Mouse (Mus musculus): ENCODE measurements at regions not wholly inside any gene's neighbourhood (a gene's known extent, or its start where the extent isn't known, plus 50 kb on each side); places are given as distances from the start of the nearest gene placed in this dataset.

DNA sequence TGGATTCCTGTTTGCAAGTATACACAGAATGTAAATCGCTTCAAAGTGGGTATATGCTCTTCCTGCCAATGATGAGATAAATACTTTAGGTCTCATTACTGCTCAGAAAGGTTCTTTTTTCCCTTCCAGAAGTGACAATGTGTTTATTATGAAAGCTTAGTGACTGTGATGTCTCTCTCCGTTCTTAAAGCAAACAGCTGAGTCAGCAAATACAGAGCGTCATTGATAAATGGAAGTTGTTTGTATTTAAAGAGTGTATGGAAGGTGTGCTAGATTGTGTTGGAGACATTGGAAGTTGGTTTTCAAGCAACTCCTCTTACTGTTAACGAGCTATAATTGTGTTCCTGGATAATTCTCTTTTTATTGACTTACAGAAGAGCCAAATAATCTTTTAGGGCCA, 408.0 kb downstream of the Prr30 start:
- H3K4me1 ChIP-seq (ENCODE audit: control insufficient read depth, insufficient read depth, insufficient read length, low read length) = no peaks in the 10 kb centered on the region
- no peak overlapping the region for H3K4me3 ChIP-seq (ENCODE audit: insufficient read depth, low read depth, low read length)
- no peak overlapping the region for H3K27ac ChIP-seq (replicated peaks; ENCODE audit: low read depth, low read length)

DNA sequence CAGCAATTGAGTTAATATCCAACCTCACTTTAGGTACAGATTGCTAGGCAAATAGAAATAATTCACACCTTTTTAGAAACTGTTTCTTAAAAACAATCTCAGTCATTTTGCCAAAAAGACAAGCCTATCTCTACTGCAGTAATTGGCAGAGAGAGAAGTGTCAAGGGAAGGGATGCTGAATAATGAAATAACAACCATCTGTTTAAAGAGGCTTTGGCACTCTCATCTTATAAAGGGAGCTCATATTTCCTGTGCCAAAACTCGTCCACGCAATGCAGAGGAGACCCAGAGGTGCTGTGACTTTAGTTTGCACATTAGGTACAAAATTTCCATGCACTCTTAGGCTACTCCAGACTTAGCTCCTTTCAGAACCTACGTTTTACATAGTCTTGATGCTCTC, 418.2 kb downstream of the Prr30 start:
- H3K27ac ChIP-seq (replicated peaks; ENCODE audit: low read depth, low read length) = no peak overlapping the region
- no peaks in the 10 kb centered on the region for H3K4me1 ChIP-seq (ENCODE audit: control insufficient read depth, insufficient read depth, insufficient read length, low read length)
- H3K4me3 ChIP-seq (ENCODE audit: insufficient read depth, low read depth, low read length) = no peak overlapping the region

DNA sequence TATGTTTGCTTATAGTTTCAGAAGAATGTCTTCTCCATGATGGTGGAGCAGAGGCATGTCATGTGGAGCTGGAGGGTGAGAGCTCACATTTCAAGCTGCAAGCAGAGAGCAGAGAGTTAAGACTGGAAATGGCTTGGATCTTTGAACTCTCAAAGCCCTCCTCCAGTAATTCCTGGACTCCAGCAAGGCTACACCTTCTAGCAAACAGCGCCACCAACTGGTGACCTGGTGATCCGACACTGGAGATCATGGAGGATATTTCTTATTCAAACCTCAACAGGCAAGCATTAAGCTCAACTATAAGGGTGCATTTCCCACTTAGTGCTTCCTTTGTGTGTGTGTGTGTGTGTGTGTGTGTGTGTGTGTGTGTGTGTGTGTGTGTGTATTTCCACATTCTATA, 446.2 kb downstream of the Prr30 start:
- H3K4me3 ChIP-seq (ENCODE audit: insufficient read depth, low read depth, low read length) = no peak overlapping the region
- H3K4me1 ChIP-seq (ENCODE audit: control insufficient read depth, insufficient read depth, insufficient read length, low read length) = peaks cover 6% of the 10 kb centered on the region; the same call in 1 of the 2 replicates
- no peak overlapping the region for H3K27ac ChIP-seq (replicated peaks; ENCODE audit: low read depth, low read length)

DNA sequence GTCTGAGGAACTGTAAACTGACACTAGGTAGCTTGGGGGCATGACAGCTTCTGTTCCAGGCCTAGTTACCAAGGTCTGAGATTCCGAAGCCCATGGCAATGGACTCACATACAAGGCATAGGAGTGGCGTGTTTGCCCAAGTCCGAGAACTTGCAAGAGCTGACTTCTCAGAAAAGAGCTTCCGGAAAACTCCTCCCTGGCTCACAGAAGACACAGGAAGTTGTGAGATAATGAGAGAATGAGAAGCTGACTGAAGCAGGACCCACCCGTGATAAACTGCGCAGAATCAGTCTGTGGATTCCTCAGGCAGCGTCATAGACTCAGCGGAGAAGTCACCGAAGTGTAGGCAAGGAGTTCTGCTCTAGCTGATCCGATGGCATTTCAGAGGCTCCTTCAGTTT, 447.4 kb downstream of the Prr30 start:
- H3K4me1 ChIP-seq (ENCODE audit: control insufficient read depth, insufficient read depth, insufficient read length, low read length) = peaks cover 6% of the 10 kb centered on the region; the same call in 1 of the 2 replicates
- H3K27ac ChIP-seq (replicated peaks; ENCODE audit: low read depth, low read length) = no peak overlapping the region
- no peak overlapping the region for H3K4me3 ChIP-seq (ENCODE audit: insufficient read depth, low read depth, low read length)

DNA sequence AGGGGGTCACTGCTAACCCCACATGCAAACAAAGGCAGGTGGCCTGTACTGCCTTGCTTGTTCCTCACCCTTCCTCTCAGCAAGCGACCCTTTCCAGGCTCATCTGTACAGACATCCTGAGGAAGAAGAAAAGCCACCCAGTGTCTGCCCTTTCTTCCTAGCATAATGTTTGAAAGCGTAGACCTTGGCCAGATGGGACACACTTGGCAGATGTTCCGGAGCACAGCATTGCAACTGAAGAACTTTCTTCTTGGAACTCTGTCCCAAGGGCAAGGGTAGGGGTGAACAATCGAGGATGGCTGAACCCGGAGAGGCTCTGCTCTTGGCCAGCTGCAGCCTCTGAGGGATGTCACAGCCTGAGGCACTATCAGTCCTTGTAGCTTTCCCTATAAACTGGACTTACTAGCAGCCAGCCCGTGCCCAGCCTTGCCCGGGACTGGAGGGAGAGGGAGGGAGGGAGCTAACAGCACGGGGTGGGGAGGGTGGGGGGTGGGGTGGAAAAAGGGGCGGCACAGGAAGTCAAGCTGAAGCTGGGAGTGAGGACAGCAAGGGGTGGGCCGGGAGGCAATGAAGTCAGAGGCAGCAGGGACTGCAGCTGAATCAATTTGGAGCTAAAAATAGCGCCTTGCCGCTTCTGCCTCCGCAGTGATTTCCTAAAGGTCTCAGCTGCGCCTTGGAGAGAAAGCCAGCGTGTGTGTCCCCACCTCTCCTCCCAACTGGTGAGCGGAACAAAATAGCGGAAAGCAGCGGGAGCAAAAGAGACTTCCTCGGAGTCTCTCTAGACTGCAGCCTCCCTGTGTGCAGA, 450.2 kb downstream of the Prr30 start:
- Histone ChIP-seq H3K4me3 (ENCODE audit: insufficient read depth, low read depth, low read length) (peak overlapping the region; percentile 34), H3K27ac (replicated peaks; ENCODE audit: low read depth, low read length) (peak overlapping the region; percentile 66), H3K4me1 (ENCODE audit: control insufficient read depth, insufficient read depth, insufficient read length, low read length) (peaks cover 6% of the 10 kb centered on the region; the same call in 1 of the 2 replicates)

DNA sequence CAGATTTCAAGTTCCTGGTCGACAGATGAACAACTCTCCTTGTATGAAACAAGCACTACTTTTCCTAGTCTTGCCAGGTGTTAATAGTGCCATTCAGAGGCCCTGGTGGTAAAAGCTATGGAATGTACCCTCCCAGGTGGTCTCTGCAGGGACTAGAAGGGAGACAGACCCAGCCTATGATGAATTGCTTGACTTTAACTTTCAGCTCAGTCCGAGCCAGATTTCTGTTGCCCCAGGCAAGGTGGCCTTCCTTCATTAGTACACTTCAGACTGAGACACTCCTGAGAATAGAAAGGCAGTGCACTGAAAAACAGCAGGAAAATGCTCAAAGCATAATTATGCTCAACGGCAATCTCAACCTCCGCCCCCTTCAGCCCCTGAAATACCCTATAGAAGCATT, 450.8 kb upstream of the Klf12 start:
- Histone ChIP-seq H3K27ac (replicated peaks; ENCODE audit: low read depth, low read length) (no peak overlapping the region), H3K4me3 (ENCODE audit: insufficient read depth, low read depth, low read length) (no peak overlapping the region), H3K4me1 (ENCODE audit: control insufficient read depth, insufficient read depth, insufficient read length, low read length) (no peaks in the 10 kb centered on the region)

DNA sequence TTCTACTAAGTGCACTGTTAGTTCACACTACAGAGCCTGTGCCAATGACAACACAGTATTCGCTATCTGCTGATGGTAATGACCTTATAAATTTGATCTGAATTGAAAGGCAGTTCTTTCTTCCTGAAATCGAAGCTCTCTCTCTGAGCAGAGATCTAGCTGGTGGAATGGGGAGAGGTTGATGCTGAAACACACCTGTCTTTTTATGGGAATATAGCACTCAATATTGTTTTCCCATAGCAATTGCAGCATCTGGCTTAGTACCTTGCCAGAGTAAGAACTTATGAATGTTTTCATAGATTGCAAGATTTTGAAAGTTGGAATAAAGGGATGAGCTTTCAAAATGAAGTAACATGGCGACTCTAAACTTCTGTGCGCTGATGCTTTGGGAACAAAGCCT, 444.0 kb upstream of the Klf12 start:
- no peak overlapping the region for H3K4me3 ChIP-seq (ENCODE audit: insufficient read depth, low read depth, low read length)
- no peak overlapping the region for H3K27ac ChIP-seq (replicated peaks; ENCODE audit: low read depth, low read length)
- H3K4me1 ChIP-seq (ENCODE audit: control insufficient read depth, insufficient read depth, insufficient read length, low read length) = no peaks in the 10 kb centered on the region

DNA sequence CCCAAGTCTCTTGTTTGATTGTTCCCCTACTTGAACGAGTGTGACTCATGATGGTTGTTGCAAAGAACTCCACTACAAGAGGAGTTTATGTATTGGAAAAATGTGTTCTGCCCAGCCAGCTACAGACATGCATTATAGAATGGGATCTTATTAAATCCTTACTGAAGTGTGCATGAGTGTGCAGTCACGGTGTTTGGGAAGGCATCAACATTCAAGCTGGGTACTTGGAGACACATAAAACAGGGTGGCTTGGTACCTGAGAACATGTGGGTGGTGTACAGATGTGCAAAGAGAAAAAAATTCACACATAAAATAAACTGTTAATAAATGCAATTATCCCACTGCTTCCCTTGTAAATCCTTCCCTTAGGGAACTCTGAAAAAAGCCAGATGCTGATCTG, 443.2 kb upstream of the Klf12 start:
- no peak overlapping the region for H3K4me3 ChIP-seq (ENCODE audit: insufficient read depth, low read depth, low read length)
- H3K4me1 ChIP-seq (ENCODE audit: control insufficient read depth, insufficient read depth, insufficient read length, low read length) = no peaks in the 10 kb centered on the region
- no peak overlapping the region for H3K27ac ChIP-seq (replicated peaks; ENCODE audit: low read depth, low read length)

DNA sequence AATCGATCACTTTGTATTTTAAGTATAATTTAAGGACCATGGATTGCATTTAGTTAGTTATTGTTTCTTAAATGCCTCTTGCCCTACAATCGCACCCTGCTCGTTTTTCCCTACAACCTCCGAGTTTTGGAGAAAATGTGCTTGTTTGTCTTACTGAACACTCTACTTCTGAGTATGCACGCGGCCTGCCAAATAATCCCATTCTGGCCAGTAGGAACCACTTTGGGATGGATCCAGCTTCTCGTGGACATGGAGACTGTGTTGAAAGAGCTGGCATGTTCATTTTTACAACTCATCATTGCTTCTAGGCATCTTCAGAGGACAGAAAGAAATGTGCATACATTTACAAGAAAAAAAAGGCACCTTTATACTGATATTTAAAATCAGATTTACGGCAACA, 440.5 kb upstream of the Klf12 start:
- Histone ChIP-seq H3K4me1 (ENCODE audit: control insufficient read depth, insufficient read depth, insufficient read length, low read length) (no peaks in the 10 kb centered on the region), H3K27ac (replicated peaks; ENCODE audit: low read depth, low read length) (no peak overlapping the region), H3K4me3 (ENCODE audit: insufficient read depth, low read depth, low read length) (no peak overlapping the region)

DNA sequence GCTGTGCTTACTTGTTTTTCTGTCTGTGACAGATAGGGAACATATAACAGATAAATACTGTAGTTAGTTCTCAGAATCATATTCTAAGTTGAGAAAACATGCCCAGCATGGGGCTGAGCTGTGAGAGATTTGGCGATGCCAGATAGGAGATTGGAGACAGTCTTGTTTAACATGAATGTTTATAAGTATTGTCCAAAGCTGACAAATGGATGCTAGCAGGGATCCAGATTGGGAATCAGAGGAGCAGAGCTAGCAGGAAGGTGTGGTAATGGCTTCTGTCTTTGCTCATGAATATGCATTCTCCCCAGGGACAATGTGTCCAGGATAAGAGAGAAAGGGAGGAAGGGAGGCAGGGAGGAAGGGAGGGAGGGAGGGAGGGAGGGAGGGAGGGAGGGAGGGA, 436.2 kb upstream of the Klf12 start:
- Histone ChIP-seq H3K4me1 (ENCODE audit: control insufficient read depth, insufficient read depth, insufficient read length, low read length) (no peaks in the 10 kb centered on the region), H3K4me3 (ENCODE audit: insufficient read depth, low read depth, low read length) (no peak overlapping the region), H3K27ac (replicated peaks; ENCODE audit: low read depth, low read length) (no peak overlapping the region)

DNA sequence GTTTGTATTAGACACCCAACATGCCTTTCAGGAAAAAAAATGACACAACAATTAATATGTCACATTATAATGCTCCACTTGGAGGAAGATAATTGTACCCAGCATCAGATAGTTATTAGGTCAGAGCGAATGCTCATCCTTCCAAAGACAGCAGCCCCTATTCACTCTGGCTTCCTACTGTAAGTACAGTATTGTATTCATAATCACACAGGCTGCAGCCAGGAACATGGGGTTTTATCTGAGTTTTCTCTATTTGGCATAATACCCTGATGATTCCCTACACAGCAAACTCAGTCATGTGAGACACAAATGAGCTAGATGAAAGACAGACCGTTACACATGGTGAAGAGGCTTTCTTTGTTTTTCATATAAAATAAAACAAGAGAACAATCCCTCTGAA, 430.5 kb upstream of the Klf12 start:
- Histone ChIP-seq H3K27ac (replicated peaks; ENCODE audit: low read depth, low read length) (no peak overlapping the region), H3K4me3 (ENCODE audit: insufficient read depth, low read depth, low read length) (no peak overlapping the region), H3K4me1 (ENCODE audit: control insufficient read depth, insufficient read depth, insufficient read length, low read length) (no peaks in the 10 kb centered on the region)

DNA sequence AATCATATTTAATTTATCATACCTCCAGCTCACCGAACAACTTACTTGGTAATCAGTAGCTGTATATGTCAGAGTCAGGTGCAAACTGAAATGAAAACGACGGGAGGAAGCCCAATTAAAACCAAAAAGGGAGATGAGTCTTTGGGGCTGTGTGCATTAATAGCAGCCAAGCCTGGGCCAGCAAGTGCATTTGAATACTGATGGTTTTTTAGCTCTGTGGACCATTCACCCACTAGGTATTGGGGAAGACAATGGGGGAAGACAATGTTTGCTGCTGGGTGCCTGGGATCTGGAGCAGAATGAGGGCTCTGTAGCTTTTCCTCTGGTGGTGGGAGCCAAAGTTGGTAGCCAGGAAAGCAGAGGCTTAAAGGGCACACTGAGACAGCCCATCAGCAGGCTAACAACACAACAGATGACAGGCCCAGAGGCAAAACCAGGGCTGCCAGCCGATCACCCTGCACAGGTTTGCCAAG, 429.6 kb upstream of the Klf12 start:
- Histone ChIP-seq H3K27ac (replicated peaks; ENCODE audit: low read depth, low read length) (no peak overlapping the region), H3K4me3 (ENCODE audit: insufficient read depth, low read depth, low read length) (no peak overlapping the region)

DNA sequence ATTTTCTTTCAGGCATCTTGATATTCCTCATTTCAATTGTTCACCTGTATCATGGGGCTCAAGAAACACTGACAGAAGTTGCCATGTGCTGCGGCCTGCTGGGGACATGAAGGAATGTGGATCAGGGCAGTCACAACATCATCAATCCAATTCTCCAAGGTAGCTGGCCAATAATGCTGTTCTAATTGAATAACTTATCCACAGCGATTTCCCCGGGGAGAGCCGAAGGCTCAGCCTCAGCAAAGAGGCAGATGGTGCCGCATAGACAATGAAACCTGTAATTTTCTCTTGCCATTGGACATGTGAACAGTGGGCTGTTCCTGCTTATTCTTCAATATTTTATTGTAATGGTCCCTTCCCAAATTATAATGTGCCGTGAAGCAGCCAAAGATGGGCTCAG, 429.1 kb upstream of the Klf12 start:
- Histone ChIP-seq H3K4me3 (ENCODE audit: insufficient read depth, low read depth, low read length) (no peak overlapping the region), H3K27ac (replicated peaks; ENCODE audit: low read depth, low read length) (no peak overlapping the region), H3K4me1 (ENCODE audit: control insufficient read depth, insufficient read depth, insufficient read length, low read length) (no peaks in the 10 kb centered on the region)

More for the DNA sequence above, 429.6 kb upstream of the Klf12 start:
- H3K4me1 ChIP-seq (ENCODE audit: control insufficient read depth, insufficient read depth, insufficient read length, low read length) = no peaks in the 10 kb centered on the region

DNA sequence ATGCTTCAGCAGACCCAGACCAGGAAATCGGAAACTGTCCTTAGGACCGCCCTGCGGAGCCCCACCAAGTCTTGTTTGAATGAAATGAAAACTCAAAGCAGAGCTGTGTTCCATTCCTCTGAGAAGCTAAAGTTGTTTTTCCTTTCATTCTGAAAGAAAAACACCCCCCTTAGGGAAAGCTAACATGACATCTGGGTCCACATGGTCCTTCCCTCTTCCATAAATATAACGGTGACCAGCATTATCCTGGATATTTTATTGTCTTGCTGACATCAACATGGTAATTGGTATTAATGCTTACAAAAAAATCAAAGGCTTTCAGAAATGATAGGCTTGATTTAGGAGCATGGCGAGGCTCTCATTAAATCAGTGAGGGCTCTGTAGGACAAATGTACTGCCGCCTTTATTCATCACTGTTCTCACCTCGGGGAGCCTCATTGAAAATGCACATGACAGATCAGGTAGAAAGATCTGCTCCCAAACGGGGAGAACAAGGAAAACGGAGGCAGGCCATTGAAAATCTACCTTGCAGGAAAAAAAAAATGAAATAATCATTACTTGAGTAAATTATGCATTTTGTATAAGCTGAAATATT, 381.0 kb upstream of the Klf12 start:
- Histone ChIP-seq H3K4me1 (ENCODE audit: control insufficient read depth, insufficient read depth, insufficient read length, low read length) (no peaks in the 10 kb centered on the region), H3K4me3 (ENCODE audit: insufficient read depth, low read depth, low read length) (no peak overlapping the region), H3K27ac (replicated peaks; ENCODE audit: low read depth, low read length) (no peak overlapping the region)

DNA sequence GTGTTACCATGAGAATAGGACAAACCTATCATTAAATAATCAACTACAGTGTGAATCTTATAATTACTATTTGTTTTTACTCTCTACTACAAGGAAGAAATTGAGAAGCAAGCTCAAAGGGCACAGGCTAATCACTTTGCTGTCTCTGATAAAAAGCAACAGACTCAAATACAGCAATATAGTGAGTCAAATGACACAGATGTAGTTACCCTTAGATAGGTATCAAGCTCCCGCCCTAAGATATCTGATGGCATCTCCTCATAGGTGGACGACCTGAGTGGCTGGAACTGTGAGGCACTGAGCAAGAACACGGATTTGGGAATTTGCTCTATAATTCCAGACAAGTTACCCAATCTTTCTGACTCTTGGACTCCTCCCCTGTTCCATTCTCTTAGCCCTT, 379.7 kb upstream of the Klf12 start:
- Histone ChIP-seq H3K4me3 (ENCODE audit: insufficient read depth, low read depth, low read length) (no peak overlapping the region), H3K4me1 (ENCODE audit: control insufficient read depth, insufficient read depth, insufficient read length, low read length) (no peaks in the 10 kb centered on the region), H3K27ac (replicated peaks; ENCODE audit: low read depth, low read length) (no peak overlapping the region)

DNA sequence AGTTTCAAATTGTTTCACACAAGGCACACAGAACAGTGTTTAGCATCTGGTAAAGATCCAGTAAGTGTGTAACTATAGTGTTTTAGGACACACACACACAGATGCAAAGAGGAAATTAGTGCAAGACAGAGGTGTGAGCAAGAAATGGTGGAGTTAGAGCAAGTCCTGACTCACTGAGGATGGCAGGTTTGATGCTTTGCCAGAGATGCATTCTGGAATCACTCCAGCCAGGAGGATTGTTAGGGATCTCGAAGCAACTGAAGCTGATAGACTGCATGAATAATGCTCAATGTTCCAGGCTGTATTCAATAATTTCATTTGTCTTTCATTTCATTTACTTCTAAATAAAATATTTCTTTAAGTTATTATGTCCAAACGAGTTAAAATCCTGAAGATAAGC, 357.6 kb upstream of the Klf12 start:
- no peak overlapping the region for H3K27ac ChIP-seq (replicated peaks; ENCODE audit: low read depth, low read length)
- H3K4me1 ChIP-seq (ENCODE audit: control insufficient read depth, insufficient read depth, insufficient read length, low read length) = no peaks in the 10 kb centered on the region
- no peak overlapping the region for H3K4me3 ChIP-seq (ENCODE audit: insufficient read depth, low read depth, low read length)
